Mouse (Mus musculus) liver, postnatal 0 days (tissue): ENCODE measurements around the gene Dmac2.

ENCODE experiments used
- CTCF ChIP-seq: sonication (generic); IDR thresholded peaks from 2 replicates; pipeline ENCODE4 v1.5.1; 2016; ENCODE audit warnings: antibody characterized with exemption, low read depth
- EP300 ChIP-seq: IDR thresholded peaks from 2 replicates; pipeline ENCODE4 v1.6.1; 2016; ENCODE audit warnings: antibody characterized with exemption, low read depth, mild to moderate bottlenecking

- TF ChIP-seq CTCF (no peak), EP300 (no peak)
Observed at GRCm38 (mm10) chr7:25669158-25669557, 49.9 kb downstream of the Dmac2 start.
